Mouse (Mus musculus): ENCODE results near the gene Hist1h4h.
"Not testable (repeated sequence)": the region's sequence is repeated elsewhere in the genome, so short reads cannot be mapped to it uniquely, and the experiment has no call there.

Gene Hist1h4h

DNA sequence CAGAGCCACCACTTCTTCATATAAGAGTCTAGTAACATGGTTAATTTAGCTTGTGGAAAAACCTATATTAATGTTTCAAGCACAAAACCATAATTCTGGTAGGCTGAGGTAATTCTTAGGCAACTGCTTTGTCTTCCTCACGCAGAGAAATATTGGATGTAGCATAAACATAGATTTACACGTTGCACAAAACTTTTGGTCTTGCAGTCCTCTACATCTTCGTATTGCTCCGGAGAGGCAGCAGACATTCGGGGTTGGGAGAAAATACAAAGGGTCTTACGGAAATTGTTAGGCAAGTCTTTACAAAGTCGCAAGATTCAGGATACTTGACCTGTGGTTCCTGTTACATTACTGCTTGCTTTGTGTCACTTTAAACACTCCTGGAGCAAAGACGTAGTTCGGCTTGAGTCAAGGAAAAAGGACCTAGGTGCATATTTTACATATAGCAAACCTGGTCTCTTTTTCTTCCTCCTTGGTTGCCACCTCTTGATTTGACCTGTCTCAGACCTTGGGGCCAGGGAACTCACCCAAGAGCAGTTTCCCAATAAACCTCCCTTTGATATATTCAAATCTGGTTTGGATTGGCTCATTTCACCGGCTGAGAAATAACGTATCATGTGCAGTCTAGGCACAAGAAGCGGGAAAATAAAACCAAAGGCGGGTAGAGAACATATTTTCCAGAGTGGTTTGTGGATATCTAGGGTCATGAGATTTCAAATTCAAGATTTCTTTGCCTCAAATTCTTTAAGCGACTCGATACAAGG lies 3.7 kb downstream of the Hist1h4h start:
- no peak for DNase-seq (ENCODE audit: low read depth, low spot score)

DNA sequence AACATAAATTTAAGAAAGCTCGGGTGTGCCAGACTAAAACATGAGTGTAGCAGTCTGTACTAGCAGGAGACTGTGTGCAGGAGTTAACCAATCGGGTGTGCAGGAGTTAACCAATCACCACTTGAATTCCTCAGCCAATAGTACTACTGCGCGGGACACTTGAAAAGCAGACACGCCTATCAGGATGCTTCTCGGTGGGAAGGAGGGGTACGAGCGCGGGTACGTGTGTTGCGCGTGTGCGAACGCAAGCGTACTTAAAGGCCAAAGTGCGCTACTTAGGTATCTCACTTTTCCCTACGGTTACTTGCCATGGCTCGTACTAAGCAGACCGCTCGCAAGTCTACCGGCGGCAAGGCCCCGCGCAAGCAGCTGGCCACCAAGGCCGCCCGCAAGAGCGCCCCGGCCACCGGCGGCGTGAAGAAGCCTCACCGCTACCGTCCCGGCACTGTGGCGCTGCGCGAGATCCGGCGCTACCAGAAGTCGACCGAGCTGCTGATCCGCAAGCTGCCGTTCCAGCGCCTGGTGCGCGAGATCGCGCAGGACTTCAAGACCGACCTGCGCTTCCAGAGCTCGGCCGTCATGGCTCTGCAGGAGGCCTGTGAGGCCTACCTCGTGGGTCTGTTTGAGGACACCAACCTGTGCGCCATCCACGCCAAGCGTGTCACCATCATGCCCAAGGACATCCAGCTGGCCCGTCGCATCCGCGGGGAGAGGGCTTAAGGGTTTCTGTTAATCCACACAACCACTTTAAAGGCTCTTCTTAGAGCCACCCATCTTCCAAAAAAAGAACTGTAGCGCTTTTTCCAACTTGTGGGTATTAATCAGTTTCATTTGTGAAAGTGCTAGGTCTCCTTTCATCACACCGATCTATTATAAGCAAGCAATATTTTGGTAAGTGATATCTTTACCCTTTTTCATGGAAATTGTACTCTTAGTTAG lies 4.6 kb downstream of the Hist1h4h start, which contains the start of gene Hist1h3g:
Hist1h3g (plus strand) TSS at position 286 of the 939 bp plus-strand sequence.
- peak; percentile 91 for DNase-seq (ENCODE audit: low read depth, low spot score)

DNA sequence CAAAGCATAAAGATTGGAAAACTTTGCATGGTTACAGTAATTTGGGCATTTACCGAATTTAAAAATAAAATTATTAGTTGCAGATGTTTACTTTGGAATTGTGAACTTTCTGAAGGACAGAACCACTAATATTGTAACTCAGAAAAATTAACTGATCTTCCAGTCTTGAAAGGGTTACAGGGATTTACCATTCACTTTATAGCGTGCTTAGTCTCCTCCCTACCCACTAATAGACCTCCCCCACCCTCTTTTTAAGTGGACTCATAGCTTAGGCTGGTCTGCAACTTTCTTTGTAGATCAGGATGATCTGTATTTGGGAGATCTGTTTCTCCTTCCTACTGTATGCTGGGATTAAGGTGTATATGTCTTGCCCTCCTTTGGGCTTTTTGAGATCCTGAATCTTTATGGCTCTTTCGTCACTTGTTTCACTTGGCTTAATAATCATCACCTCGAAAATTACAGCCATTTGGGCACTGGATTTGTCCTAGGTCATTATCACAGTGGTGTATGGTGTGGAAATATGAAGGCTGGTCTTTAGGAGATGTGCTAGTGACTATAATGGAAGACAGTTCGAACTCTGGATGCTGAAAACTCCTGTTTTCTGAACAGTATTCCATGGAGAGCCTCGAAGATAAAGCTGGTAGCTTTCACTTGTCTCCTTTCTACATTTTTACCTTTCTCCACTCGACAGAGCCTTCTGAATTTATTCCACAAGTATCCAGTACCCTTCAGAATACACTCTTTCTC lies 5.4 kb downstream of the Hist1h4h start:
- DNase-seq (ENCODE audit: low read depth, low spot score), result no peak

DNA sequence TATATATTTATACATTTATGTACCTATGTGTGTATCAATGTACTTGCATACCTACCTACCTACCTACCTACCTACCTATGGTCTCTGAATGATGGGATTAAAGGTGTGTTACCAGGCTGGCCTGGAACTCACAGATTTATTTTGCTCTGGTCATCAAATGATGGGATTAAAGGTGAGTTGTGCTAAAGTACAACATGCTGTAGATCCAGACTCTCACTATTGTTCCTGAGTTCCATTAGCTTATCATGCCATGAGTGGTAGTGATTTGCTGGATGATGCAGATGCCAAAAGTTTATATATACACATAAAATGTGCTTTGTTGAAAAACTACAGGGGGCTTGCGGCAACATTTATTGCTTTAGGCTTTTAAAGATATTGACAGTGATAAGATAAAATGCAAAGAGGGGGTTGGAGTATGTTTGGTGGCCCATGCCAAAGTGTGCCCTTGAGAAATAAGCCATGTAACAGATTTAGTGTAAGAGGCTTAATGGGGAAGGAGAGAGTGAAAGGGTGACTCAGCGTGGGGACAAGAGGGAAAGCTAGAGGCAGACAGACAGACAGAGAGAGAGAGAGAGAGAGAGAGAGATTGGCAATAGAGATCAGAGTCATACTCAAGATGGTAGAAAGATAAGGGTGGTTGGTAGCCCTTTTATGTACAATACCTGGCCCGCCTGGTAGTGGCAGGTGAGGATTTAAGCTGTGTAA lies 6.3 kb downstream of the Hist1h4h start:
- DNase-seq (ENCODE audit: low read depth, low spot score), result no peak

DNA sequence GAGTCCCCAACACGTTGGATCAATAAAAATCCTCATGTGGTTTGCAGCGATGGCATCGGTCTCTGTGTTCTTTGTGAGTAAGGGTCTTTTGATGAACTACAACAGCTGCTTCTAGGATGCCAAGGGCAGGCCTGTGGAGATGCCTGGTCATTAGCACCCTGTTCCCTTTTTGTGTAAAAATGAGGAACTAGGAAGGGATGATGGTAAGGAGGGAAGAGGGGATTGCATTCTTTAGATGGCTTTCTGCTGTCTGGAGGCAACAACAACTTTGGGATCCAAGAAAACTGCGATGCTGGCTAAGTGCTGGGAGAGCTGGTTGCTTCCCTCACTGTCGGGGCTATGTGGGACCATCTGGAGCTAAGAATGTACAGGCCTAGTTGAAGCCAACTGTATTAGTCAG lies 7.4 kb downstream of the Hist1h4h start:
- no peak for DNase-seq (ENCODE audit: low read depth, low spot score)

DNA sequence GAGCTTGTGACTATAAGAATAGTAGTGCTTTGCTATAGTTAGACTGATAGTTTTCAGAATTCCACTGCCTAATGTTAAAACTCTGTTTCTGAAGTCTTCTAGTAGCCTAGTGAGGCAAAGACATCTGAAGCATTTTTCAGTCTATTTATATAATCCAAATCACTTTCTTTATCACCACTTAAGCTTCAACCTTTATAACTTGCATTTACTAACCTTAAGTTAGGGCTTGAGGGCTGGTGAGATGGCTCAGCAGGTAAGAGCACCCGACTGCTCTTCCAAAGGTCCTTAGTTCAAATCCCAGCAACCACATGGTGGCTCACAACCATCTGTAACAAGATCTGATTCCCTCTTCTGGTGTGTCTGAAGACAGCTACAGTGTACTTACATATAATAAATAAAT lies 9.0 kb downstream of the Hist1h4h start:
- not testable (repeated sequence) for DNase-seq (ENCODE audit: low read depth, low spot score)

DNA sequence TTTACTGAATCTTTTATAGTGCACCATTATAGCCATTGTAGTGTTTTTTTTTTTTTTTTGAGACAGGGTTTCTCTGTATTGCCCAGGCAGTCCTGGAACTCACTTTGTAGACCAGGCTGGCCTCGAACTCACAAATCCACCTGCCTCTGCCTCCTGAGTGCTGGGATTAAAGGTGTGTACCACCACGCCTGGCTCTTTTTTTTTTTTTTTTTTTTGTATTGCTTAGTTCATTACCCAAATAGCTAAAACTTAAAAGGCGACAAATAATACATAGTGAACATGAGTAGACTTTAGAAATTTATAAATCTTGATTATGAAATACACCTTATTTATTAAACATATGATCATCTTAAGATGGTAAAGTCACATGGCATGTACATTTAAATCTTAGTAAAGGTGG lies 10.6 kb downstream of the Hist1h4h start:
- no peak for DNase-seq (ENCODE audit: low read depth, low spot score)

DNA sequence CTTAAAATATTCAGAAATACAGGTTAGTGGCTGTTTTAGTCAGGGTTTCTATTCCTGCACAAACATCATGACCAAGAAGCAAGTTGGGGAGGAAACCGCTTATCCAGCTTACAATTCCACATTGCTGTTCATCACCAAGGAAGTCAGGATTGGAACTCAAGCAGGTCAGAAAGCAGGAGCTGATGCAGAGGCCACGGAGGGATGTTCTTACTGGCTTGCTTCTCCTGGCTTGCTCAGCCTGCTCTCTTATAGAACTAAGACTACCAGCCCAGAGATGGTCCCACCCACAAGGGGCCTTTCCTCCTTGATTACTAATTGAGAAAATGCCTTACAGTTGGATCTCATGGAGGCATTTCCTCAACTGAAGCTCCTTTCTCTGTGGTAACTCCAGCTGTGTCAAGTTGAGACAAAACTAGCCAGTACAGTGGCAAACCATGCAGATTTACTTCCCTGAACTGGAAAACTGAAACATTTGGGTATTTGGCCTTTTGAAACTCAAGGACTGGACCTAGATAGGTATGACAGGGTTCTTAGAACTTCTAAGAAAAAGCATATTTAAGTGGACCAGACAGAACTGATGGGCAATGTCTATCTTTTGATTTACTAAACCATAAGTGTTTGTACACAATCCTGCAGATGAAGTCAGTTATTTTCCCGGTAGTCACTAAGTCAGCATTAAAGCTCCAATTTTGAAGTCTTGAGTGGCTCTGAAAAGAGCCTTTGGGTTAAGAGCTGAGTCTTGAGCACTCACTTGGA lies 11.6 kb downstream of the Hist1h4h start:
- DNase-seq (ENCODE audit: low read depth, low spot score), result peak; percentile 22

DNA sequence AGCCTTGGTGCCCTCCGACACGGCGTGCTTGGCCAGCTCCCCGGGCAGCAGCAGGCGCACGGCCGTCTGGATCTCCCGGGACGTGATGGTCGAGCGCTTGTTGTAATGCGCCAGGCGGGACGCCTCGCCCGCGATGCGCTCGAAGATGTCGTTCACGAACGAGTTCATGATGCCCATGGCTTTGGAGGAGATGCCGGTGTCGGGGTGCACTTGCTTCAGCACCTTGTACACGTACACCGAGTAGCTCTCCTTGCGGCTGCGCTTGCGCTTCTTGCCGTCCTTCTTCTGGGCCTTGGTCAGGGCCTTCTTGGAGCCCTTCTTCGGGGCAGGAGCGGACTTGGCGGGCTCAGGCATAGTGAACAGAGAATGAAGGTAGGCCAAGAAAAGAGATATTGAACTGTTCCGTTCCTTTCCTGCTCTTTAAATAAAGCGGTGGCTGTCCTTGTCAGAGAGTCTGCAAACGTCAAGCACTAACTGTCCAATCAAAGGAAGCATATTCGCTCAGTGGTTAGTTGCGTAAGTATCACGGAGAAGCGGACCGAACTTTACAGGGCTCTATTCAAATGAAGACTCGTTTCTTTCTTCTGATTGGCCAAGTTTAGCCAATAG lies 12.3 kb downstream of the Hist1h4h start, which contains the start of gene Hist1h2bh:
Hist1h2bh (minus strand) TSS at position 394 of the 609 bp plus-strand sequence.
- DNase-seq (ENCODE audit: low read depth, low spot score), result peak; percentile 95

DNA sequence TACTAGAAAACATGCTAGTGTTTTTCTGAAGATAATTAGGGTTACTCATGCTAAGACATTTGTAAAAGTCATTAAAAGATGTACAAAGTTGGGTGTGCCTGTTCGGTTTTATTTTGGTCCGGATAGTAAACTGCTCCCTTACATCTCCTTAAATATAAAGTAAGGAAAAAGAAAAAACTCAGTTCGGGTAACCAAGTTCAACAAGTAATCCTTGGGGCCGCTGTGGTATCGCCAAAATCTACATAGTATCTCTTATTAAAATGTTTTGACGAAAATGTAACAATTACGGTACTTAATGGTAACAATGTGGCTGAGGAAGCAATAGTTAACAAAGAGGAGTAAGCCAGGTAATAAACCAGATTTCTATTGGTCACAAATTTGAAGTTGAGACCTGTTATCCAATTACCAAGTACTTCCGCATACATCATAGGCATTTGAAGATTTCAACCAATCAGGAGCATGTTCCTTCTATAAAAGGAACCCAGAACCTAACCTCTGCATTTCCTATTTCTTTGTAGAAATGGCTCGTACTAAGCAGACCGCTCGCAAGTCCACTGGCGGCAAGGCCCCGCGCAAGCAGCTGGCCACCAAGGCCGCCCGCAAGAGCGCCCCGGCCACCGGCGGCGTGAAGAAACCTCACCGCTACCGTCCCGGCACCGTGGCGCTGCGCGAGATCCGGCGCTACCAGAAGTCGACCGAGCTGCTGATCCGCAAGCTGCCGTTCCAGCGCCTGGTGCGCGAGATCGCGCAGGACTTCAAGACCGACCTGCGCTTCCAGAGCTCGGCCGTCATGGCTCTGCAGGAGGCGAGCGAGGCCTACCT lies 13.3 kb downstream of the Hist1h4h start, which contains the start of gene Hist1h3f:
Hist1h3f (plus strand) TSS at position 88 of the 822 bp plus-strand sequence.
- peak; percentile 95 for DNase-seq (ENCODE audit: low read depth, low spot score)

DNA sequence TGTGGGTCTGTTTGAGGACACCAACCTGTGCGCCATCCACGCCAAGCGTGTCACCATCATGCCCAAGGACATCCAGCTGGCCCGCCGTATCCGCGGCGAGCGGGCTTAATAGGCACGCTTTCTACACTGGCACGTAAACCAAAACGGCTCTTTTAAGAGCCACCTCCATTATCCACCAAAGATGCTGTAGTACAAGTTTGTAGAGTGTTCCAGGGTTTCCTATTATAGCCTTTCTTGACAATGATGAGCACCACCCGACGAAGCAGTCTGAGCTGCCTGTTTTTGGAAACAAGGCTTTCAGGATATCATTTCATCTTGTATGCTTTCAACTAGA lies 13.9 kb downstream of the Hist1h4h start:
- DNase-seq (ENCODE audit: low read depth, low spot score), result peak; percentile 47

DNA sequence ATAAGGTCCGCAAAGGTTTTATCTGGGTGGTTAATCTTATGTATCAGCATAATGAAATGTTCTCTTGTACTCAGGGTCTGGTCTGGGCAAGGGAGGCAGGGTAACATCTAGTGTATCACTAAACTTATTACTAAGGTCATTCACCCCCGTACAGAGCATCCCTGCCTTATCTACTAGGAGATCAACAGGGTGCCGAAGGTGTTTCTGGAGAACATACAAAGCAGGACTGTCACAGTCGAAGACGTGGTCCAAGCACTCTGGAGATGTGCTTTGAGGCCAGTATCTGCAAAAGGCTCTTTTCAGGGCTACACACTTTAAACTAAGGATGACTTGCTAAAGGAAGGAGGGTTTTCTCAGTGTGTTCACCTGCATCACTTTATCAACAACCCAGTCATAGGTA lies 15.8 kb downstream of the Hist1h4h start:
- DNase-seq (ENCODE audit: low read depth, low spot score), result no peak

DNA sequence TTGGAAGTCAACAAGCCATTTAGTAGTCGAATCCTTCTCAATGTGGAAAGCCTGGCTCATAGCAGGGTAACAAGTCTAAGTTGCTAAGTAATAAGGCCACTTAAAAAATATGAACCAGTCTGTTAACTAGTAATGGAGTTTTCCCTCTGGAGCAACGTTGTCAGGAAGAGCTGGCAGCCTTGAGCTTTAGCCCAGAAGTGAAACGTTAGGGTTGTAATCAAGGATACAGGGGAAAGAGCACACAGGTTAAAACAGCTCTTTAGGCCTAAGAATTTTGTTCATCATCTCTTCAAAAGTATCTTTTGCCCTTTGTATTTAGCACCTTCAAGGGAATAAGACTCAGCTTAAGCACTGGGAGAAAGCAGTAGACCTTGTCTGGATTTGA lies 19.9 kb downstream of the Hist1h4h start:
- no peak for DNase-seq (ENCODE audit: low read depth, low spot score)

DNA sequence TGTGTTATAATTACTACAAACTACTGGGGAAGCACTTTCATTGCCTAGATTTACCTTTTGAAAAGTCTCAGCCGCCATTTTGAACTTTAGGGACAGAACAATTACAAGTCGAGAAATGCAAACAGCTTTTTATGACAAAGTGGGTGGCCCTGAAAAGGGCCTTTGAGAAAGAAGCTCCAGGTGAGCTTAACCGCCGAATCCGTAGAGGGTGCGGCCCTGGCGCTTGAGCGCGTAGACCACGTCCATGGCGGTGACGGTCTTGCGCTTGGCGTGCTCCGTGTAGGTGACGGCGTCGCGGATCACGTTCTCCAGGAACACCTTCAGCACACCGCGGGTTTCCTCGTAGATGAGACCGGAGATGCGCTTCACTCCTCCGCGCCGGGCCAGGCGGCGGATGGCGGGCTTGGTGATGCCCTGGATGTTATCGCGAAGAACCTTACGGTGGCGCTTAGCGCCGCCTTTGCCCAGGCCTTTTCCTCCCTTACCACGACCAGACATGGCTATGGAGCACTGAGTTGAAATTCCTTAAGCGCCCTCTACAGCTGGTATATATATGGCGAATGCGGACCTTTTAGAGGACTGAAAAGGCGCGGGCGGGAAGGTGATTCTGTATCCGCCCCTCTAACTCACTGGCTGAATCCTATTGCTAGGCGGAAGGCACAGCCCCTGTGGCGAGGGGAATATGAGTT lies 20.4 kb downstream of the Hist1h4h start, which contains the start of gene Hist1h4f:
Hist1h4f (minus strand) TSS at position 503 of the 689 bp plus-strand sequence.
- peak; percentile 89 for DNase-seq (ENCODE audit: low read depth, low spot score)

DNA sequence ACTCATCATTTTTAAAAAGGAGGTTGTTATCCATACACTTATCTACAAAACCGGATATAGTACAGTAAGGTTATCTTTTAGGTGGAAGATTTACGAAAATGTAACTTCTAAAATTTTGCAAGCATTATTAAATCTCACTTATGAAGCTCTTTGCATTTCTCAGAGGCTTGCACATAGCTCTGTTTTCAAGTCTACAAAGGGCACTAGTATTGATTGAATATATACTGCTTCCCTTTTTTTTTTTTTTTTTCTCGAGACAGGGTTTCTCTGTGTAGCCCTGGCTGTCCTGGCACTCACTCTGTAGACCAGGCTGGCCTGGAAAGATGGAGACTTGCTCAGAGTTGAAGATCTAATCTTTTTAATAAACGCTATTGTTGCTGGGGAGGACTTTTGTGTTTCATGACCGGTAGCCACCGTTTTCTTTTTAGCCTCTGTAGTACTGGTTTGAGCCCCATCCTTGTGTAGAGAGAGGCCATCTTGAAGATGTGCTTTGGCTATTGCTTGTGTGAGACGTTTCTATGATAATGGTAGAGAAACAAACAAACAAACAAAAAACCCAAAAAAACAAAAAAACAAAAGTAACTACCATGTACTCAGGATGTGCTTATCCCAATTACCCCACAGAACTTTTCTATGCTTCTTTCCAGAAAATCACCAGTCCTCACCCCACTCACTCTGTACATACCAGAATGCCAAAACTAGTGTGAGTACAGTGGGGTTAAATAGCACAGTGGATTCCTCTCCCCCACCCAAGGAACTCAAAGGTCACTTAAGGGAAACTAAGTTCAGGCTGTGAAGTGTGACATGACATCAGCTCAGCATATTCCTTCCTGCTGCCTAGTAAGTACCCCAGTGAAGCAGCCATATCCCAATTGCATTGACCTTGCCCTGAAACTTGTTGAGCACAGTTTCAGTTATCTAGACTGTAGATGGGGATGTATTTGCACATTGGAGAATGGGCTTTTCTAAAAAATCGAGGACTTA lies 21.4 kb downstream of the Hist1h4h start:
- no peak for DNase-seq (ENCODE audit: low read depth, low spot score)

DNA sequence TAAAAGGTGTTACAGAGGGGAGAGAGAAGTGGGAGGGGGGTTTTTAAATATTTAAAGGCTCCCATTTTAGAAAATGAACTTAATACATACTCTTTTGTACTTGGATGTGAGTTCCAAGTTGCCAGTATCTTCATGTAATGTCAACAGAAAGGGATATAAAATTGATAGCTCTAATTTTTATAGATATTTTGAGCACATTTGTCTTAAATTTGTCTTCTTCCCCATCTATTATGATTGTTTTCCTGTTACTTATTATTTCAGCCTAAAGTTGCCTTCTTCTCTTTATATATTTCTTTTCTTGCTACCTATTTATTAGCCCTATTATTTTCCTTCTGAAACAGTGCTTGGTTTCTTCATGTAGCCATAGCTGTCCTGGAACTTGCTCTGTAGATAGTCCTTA lies 22.1 kb downstream of the Hist1h4h start, which contains the start of gene Hist1h1d:
Hist1h1d (plus strand) TSS at position 301 of the 400 bp plus-strand sequence.
- no peak for DNase-seq (ENCODE audit: low read depth, low spot score)

DNA sequence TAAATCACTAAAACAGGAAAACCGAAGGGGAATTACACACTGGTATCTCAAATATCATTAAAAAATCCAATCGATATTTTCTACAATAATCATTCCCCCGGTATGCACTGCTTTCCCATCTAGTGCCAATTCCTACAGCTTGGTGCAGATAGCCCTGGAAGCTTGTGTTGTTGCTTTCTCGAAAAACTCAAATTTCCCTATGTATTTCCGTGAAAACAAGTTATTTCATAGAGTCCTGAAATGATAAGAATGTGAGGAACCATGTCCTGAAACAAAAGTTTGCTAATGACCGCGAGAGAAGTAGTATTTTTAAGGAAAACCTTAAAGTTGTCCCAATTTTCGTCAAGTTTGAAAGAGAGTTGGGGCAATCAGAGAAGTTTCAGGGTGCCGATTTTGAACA lies 23.5 kb downstream of the Hist1h4h start:
- DNase-seq (ENCODE audit: low read depth, low spot score), result no peak
